Comparison of ENCODE assay signal across 8 mouse cellular contexts in genomic region chr6:88935735-88936276, GRCm38 (mm10). TPM values are rescaled to one million over a fixed set of nuclear protein-coding genes. Genes with fewer than 3 reads are reported as not detected.
DNase-seq lines count a peak whose midpoint lies in the region; ATAC-seq and TF ChIP-seq lines count a peak whose summit lies in the region.

No protein-coding gene starts in this region.

- no peaks in the 10 kb centered on the region for H3K27me3 ChIP-seq in heart, adult 2 months (ENCODE audit: control insufficient read depth, insufficient read depth, low read length)
- H3K27me3 ChIP-seq in heart, embryonic 10.5 days (ENCODE audit: insufficient read depth, poor library complexity, severe bottlenecking), result peaks cover 28% of the 10 kb centered on the region
- H3K27me3 ChIP-seq in hindbrain, postnatal 0 days (ENCODE audit: insufficient read depth, low read length), result no peaks in the 10 kb centered on the region

- H3K36me3 ChIP-seq in heart, adult 2 months (ENCODE audit: control insufficient read depth, insufficient read depth, low read length), result no peaks in the 10 kb centered on the region
- H3K36me3 ChIP-seq in heart, embryonic 10.5 days, result no peaks in the 10 kb centered on the region
- no peaks in the 10 kb centered on the region for H3K36me3 ChIP-seq in hindbrain, postnatal 0 days (ENCODE audit: insufficient read depth, low read length)

- peak; percentile 62 for TF ChIP-seq CTCF in heart, adult 2 months (IDR thresholded peaks at IDR 0.05)
- peak; percentile 80 for TF ChIP-seq CTCF in hindbrain, postnatal 0 days (IDR thresholded peaks at IDR 0.05; ENCODE audit: low read depth)

- no peak for DNase-seq in heart, adult 2 months
- DNase-seq in heart, embryonic 10.5 days (ENCODE audit: low spot score), result no peak
- DNase-seq in right cerebral cortex, adult 2 months (ENCODE audit: low spot score in 2 of 2), result peak; percentile 69 to 75
- no peak for DNase-seq in right cerebral cortex, postnatal 36 days (ENCODE audit: low spot score in 2 of 2)
- DNase-seq in brain, adult 2 months (ENCODE audit: low read depth, low spot score), result peak; percentile 89
- peak; percentile 90 for DNase-seq in hindbrain, postnatal 0 days (ENCODE audit: low spot score)
- peak; percentile 72 for DNase-seq in right cerebral cortex, postnatal 4 days

- intact Hi-C loops in heart, adult 2 months (cut with DNase I), result loop anchor here (1.0 to 10.0 kb wide), 4 partner anchors 21 to 617 kb away; no protein-coding TSS in a partner anchor

- H3K27ac ChIP-seq in heart, adult 2 months, result no peak overlapping the region
- H3K27ac ChIP-seq in heart, embryonic 10.5 days, result no peak overlapping the region
- no peak overlapping the region for H3K27ac ChIP-seq in hindbrain, postnatal 0 days

- H3K4me1 ChIP-seq in heart, adult 2 months (ENCODE audit: control insufficient read depth, insufficient read depth, low read length), result peaks cover 3% of the 10 kb centered on the region
- peaks cover 79% of the 10 kb centered on the region for H3K4me1 ChIP-seq in heart, embryonic 10.5 days
- H3K4me1 ChIP-seq in hindbrain, postnatal 0 days (ENCODE audit: insufficient read depth, low read length), result peaks cover 27% of the 10 kb centered on the region

- H3K4me3 ChIP-seq in heart, adult 2 months, result no peak overlapping the region
- no peak overlapping the region for H3K4me3 ChIP-seq in heart, embryonic 10.5 days
- no peak overlapping the region for H3K4me3 ChIP-seq in hindbrain, postnatal 0 days (ENCODE audit: low read length)

- H3K4me2 ChIP-seq in hindbrain, postnatal 0 days (ENCODE audit: low read depth, low read length), result no peak overlapping the region

- ATAC-seq in hindbrain, postnatal 0 days, result no peak
- no peak for ATAC-seq in erythroblast, adult 5-6 weeks (replicated peaks; ENCODE audit: low FRiP score, poor library complexity, severe bottlenecking)

- 27% methylated on average over 4 of the region's 4 CpGs for WGBS in heart, adult 2 months
- WGBS in heart, embryonic 10.5 days, result 6% methylated on average over 4 of the region's 4 CpGs
- 13% methylated on average over 4 of the region's 4 CpGs for WGBS in hindbrain, postnatal 0 days

- no peaks in the 10 kb centered on the region for H3K9me3 ChIP-seq in heart, embryonic 10.5 days
- H3K9me3 ChIP-seq in hindbrain, postnatal 0 days (ENCODE audit: low read length), result no peaks in the 10 kb centered on the region

- no peak for TF ChIP-seq POLR2A in heart, adult 2 months (IDR thresholded peaks at IDR 0.05; ENCODE audit: insufficient read depth, low read depth, low read length)

- no peak overlapping the region for H3K9ac ChIP-seq in heart, adult 2 months (ENCODE audit: low read depth, low read length)
- H3K9ac ChIP-seq in hindbrain, postnatal 0 days (replicated peaks; ENCODE audit: low read length), result no peak overlapping the region

- no peak for TF ChIP-seq EP300 in heart, adult 2 months (IDR thresholded peaks at IDR 0.05; ENCODE audit: insufficient read depth, low read depth, low read length)

- no peaks in the 10 kb centered on the region for H3K79me2 ChIP-seq in heart, adult 2 months (replicated peaks; ENCODE audit: control insufficient read depth, insufficient read depth, low read length)

RNA-seq across cellular contexts. Expression of gene Tpra1, which starts 33.8 kb away (rescaled TPM):
- 10 to 100 TPM; 34.4 to 34.8 TPM for total RNA-seq in heart, adult 2 months (2021)
- 88.0 and 118 TPM in 2 replicates for polyA plus RNA-seq in heart, adult 2 months (2012; rRNA removed)
- polyA plus RNA-seq in heart, embryonic 10.5 days (2016; fragmentation: Nextera tagmentation; extraction: Ambion mirVana), result 46.1 and 52.4 TPM in 2 replicates
- total RNA-seq in hindbrain, postnatal 0 days (2014; rRNA removed), result 55.2 and 88.4 TPM in 2 replicates
- polyA plus RNA-seq in hindbrain, postnatal 0 days (2015; fragmentation: Nextera tagmentation; extraction: Ambion mirVana), result 49.4 and 56.0 TPM in 2 replicates
- total RNA-seq in erythroblast, adult 5-6 weeks (2015; ENCODE audit: low replicate concordance), result 112 and 136 TPM in 2 replicates
- total RNA-seq in erythroblast, adult 5-6 weeks (2017; ENCODE audit: low replicate concordance), result 210 and 272 TPM in 2 replicates

RNA-seq across cellular contexts. Expression of gene Mcm2, which starts 37.2 kb away (rescaled TPM):
- total RNA-seq in heart, adult 2 months (2021), result 1 to 10 TPM; 5.3 to 6.1 TPM
- 4.8 and 5.4 TPM in 2 replicates for polyA plus RNA-seq in heart, adult 2 months (2012; rRNA removed)
- 184 TPM in 2 replicates for polyA plus RNA-seq in heart, embryonic 10.5 days (2016; fragmentation: Nextera tagmentation; extraction: Ambion mirVana)
- 35.3 and 37.0 TPM in 2 replicates for total RNA-seq in hindbrain, postnatal 0 days (2014; rRNA removed)
- 21.7 and 23.3 TPM in 2 replicates for polyA plus RNA-seq in hindbrain, postnatal 0 days (2015; fragmentation: Nextera tagmentation; extraction: Ambion mirVana)
- total RNA-seq in erythroblast, adult 5-6 weeks (2015; ENCODE audit: low replicate concordance), result 30.6 and 34.7 TPM in 2 replicates
- 78.5 and 87.8 TPM in 2 replicates for total RNA-seq in erythroblast, adult 5-6 weeks (2017; ENCODE audit: low replicate concordance)

Comparison
In these comparisons a context has a peak if more than half of its experiments do, and no peak if none do; other contexts are left out.
1. DNase-seq: peak in right cerebral cortex, adult 2 months (2 of 2), brain, adult 2 months (single experiment), hindbrain, postnatal 0 days (single experiment) and right cerebral cortex, postnatal 4 days (single experiment); none in heart, adult 2 months (0 of 2), heart, embryonic 10.5 days (single experiment) and right cerebral cortex, postnatal 36 days (0 of 2).